22 mouse cellular contexts compared by ENCODE assay signal in the genomic region with DNA sequence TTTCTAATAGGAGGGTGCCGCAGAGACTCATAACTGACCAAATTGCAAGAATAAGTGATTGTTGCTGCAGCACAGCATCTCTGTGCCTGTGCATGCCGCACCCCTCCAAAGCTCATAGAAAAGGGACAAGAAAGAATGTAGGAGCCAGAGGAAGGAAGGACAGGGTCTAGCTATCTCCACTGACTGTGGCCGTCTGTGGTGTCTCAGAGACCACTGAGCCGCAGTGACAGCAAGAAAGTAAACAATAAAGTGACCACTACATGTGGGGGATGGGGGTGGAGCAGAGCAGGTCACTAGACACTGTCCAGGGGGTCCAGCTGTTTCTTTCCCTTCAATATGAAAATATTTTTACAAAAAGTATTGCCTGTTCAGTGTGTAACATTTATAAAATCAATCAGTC. TPM values are rescaled to one million over a fixed set of nuclear protein-coding genes. Genes with fewer than 3 reads are reported as not detected.
DNase-seq lines count a peak whose midpoint lies in the region; ATAC-seq and TF ChIP-seq lines count a peak whose summit lies in the region.
"Had no signal": no experiment of that assay in that cellular context is flagged by ENCODE, and none has a peak within 500 bp of the region (broad histone marks: within the 10 kb centered on the region; RNA-seq: fewer than 3 reads in every experiment).

No protein-coding gene starts in this region.

- WGBS in kidney, postnatal 0 days: 62% methylated on average over 4 of the region's 4 CpGs
- 33% methylated on average over 4 of the region's 4 CpGs for WGBS in lung, embryonic 15.5 days
- 58% methylated on average over 4 of the region's 4 CpGs for WGBS in neural tube, embryonic 15.5 days

- H3K4me1 ChIP-seq in kidney, postnatal 0 days (replicated peaks; ENCODE audit: insufficient read depth, low read length): no peaks in the 10 kb centered on the region
- H3K4me1 ChIP-seq in lung, embryonic 15.5 days: peaks cover 22% of the 10 kb centered on the region; the same call in 1 of the 2 replicates
- H3K4me1 ChIP-seq in neural tube, embryonic 15.5 days: peaks cover 28% of the 10 kb centered on the region
- H3K4me1 ChIP-seq: embryonic facial prominence, embryonic 15.5 days had no signal

- no peak for TF ChIP-seq CTCF in kidney, postnatal 0 days (IDR thresholded peaks at IDR 0.05; ENCODE audit: low read depth)

- no peak overlapping the region for H3K9ac ChIP-seq in kidney, postnatal 0 days (ENCODE audit: low read depth, low read length)
- no peak overlapping the region for H3K9ac ChIP-seq in lung, embryonic 15.5 days
- no peak overlapping the region for H3K9ac ChIP-seq in neural tube, embryonic 15.5 days (replicated peaks)
- H3K9ac ChIP-seq: embryonic facial prominence, embryonic 13.5 days; embryonic facial prominence, embryonic 15.5 days; forebrain, embryonic 12.5 days had no signal

- no peak for ATAC-seq in kidney, postnatal 0 days (replicated peaks; ENCODE audit: low FRiP score, low read depth)
- peak; percentile 71; the same call in 1 of the 2 replicates for ATAC-seq in lung, embryonic 15.5 days (ENCODE audit: borderline replicate concordance, extremely low read depth, low FRiP score, low TSS enrichment)
- ATAC-seq in neural tube, embryonic 15.5 days (ENCODE audit: low FRiP score): no peak
- ATAC-seq: forebrain, embryonic 14.5 days had no signal

- no peak overlapping the region for H3K4me3 ChIP-seq in kidney, postnatal 0 days (replicated peaks; ENCODE audit: low read depth, low read length)
- no peak overlapping the region for H3K4me3 ChIP-seq in lung, embryonic 15.5 days
- H3K4me3 ChIP-seq in neural tube, embryonic 15.5 days (replicated peaks): no peak overlapping the region
- H3K4me3 ChIP-seq: embryonic facial prominence, embryonic 13.5 days; embryonic facial prominence, embryonic 15.5 days; erythroblast, embryonic 14.5 days; forebrain, embryonic 10.5 days; forebrain, embryonic 12.5 days had no signal

- no peak overlapping the region for H3K4me2 ChIP-seq in kidney, postnatal 0 days (ENCODE audit: low read length)
- no peak overlapping the region for H3K4me2 ChIP-seq in lung, embryonic 15.5 days
- H3K4me2 ChIP-seq in neural tube, embryonic 15.5 days: no peak overlapping the region
- H3K4me2 ChIP-seq: embryonic facial prominence, embryonic 13.5 days; embryonic facial prominence, embryonic 15.5 days; forebrain, embryonic 12.5 days had no signal

- DNase-seq in kidney, postnatal 0 days (ENCODE audit: low spot score): peak; percentile 8
- DNase-seq in kidney, postnatal 36 days: no peak
- DNase-seq in lung, postnatal 10 days: no peak
- no peak for DNase-seq in neural tube, embryonic 10.5 days (ENCODE audit: extremely low spot score, low spot score)
- DNase-seq: adrenal gland, adult 2 months; adrenal gland, postnatal 10 days; adrenal gland, postnatal 25 days; cerebellum, adult 11 months; cerebellum, adult 18-20 months; cerebellum, adult 8-10 months; cerebellum, adult 9-11 months; cerebellum, postnatal 14 days; cerebellum, postnatal 36 days; embryo, embryonic 11 days had no signal

- no peak overlapping the region for H3K27ac ChIP-seq in kidney, postnatal 0 days
- no peak overlapping the region for H3K27ac ChIP-seq in lung, embryonic 15.5 days
- H3K27ac ChIP-seq in neural tube, embryonic 15.5 days (replicated peaks): 0 out of 2 replicates have a peak overlapping the region, but pooled peaks have one; percentile 28
- H3K27ac ChIP-seq: embryonic facial prominence, embryonic 13.5 days; embryonic facial prominence, embryonic 15.5 days; forebrain, embryonic 10.5 days; forebrain, embryonic 12.5 days had no signal

- no peaks in the 10 kb centered on the region for H3K27me3 ChIP-seq in kidney, postnatal 0 days (ENCODE audit: insufficient read depth, low read length)
- no peaks in the 10 kb centered on the region for H3K27me3 ChIP-seq in lung, embryonic 15.5 days
- H3K27me3 ChIP-seq in neural tube, embryonic 15.5 days (replicated peaks): no peaks in the 10 kb centered on the region
- H3K27me3 ChIP-seq: embryonic facial prominence, embryonic 13.5 days; embryonic facial prominence, embryonic 15.5 days had no signal

- H3K36me3 ChIP-seq in kidney, postnatal 0 days (ENCODE audit: insufficient read depth, low read length): no peaks in the 10 kb centered on the region
- no peaks in the 10 kb centered on the region for H3K36me3 ChIP-seq in lung, embryonic 15.5 days
- H3K36me3 ChIP-seq in neural tube, embryonic 15.5 days: no peaks in the 10 kb centered on the region
- H3K36me3 ChIP-seq: embryonic facial prominence, embryonic 13.5 days; embryonic facial prominence, embryonic 15.5 days; forebrain, embryonic 10.5 days; forebrain, embryonic 12.5 days had no signal

- no peaks in the 10 kb centered on the region for H3K9me3 ChIP-seq in kidney, postnatal 0 days (replicated peaks; ENCODE audit: low read length)
- H3K9me3 ChIP-seq in lung, embryonic 15.5 days: no peaks in the 10 kb centered on the region
- no peaks in the 10 kb centered on the region for H3K9me3 ChIP-seq in neural tube, embryonic 15.5 days (replicated peaks)
- H3K9me3 ChIP-seq: embryonic facial prominence, embryonic 13.5 days; embryonic facial prominence, embryonic 15.5 days; forebrain, embryonic 10.5 days; forebrain, embryonic 12.5 days had no signal

RNA-seq across cellular contexts. Expression of gene Cck, which starts 58.1 kb away (rescaled TPM):
- polyA plus RNA-seq in kidney, postnatal 0 days (2015; fragmentation: Nextera tagmentation; extraction: Ambion mirVana): 13.0 and 14.0 TPM in 2 replicates
- polyA plus RNA-seq in lung, embryonic 15.5 days (2015; fragmentation: Nextera tagmentation; extraction: Ambion mirVana): 0.62 TPM in 1 of 2 replicates, not detected in the other
- polyA plus RNA-seq in neural tube, embryonic 15.5 days (2015; fragmentation: Nextera tagmentation; extraction: Ambion mirVana): 102 and 127 TPM in 2 replicates
- polyA plus RNA-seq: erythroblast, embryonic 14.5 days had no signal
